Mouse (Mus musculus): ENCODE measurements around the gene Zmiz1. TPM values are rescaled to one million over a fixed set of nuclear protein-coding genes. Genes with fewer than 3 reads are reported as not detected.

Zmiz1 gene
- total RNA-seq, 2 experiments from 2014 or later: 106 to 107 TPM

- Histone ChIP-seq H3K4me3 (no peak overlapping the region), H3K27ac (no peak overlapping the region; the same call in 1 of the 2 replicates)
- intact Hi-C loops (cut with DNase I): no loop called here
- TF ChIP-seq CTCF (IDR thresholded peaks at IDR 0.05): no peak
- no peak for DNase-seq (ENCODE audit: extremely low spot score in 1 of 2, low spot score in 2 of 2)
Observed at GRCm38 (mm10) chr14:25487470-25487955, 28.5 kb downstream of the Zmiz1 start.

GRCm38 (mm10) chr14:25488097-25488613, 29.2 kb downstream of the Zmiz1 start:
- no peak for DNase-seq (ENCODE audit: extremely low spot score in 1 of 2, low spot score in 2 of 2)
- Histone ChIP-seq H3K4me3 (no peak overlapping the region), H3K27ac (0 out of 2 replicates have a peak overlapping the region, but pooled peaks have one; percentile 16)
- intact Hi-C loops (cut with DNase I): no loop called here
- TF ChIP-seq CTCF (IDR thresholded peaks at IDR 0.05): no peak

DNA sequence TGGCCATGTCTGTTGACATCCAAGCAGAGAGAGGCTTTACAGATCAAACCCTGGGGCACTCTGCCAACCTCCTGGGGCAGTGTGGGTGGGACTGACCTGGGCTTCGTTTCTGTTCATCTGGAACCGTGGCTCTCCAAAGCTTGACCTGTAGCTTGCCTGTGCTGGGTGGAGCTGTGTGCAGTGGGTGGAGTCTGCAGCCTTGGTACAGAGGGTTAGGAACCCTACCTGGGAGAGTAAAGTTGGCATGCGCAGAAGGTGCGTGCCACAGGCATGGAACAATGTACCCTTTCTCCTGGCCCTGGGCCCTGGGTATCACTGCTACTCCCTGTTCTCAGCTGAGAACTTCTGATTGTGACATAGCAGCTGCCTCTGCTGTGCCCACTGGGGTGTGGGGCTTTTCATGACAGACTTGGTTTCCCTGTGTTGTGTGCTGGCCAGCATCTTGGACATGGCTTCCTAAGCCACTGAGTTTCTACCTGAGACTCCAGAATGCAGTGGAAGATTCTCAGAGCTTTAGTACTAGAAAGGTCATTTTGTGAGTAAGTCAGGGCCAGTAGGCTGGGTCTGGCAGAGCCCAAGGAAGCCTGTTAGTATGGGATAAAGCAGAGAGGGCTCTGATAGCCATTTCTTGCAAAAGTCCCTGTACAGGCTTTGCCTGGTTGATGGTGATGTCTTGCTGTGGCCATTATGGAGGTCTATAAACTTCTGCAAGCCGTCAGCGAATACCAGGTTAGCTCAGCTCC, 30.5 kb downstream of the Zmiz1 start:
- Histone ChIP-seq H3K4me3 (no peak overlapping the region), H3K27ac (no peak overlapping the region)
- intact Hi-C loops (cut with DNase I): no loop called here
- TF ChIP-seq CTCF (IDR thresholded peaks at IDR 0.05): no peak
- DNase-seq (ENCODE audit: extremely low spot score in 1 of 2, low spot score in 2 of 2): no peak

DNA sequence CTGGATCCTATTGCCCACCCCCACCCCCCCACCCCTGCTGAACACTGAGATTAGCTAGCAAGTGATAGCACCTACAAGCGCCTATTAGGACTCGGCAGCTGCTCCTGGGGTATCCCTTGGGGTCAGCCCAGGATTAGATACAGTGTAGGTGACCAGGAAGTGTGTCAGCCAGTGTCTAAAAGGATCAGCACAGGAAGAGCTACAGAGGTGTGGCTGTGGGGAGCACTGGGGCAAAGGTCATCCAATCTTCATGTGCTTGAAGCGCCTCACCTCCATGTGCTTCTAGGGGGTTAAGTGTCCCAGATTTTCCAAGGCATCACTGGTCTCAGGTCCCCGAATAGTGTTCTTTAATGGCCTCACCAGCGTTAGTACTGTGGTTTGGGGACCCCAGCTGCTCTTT, 33.0 kb downstream of the Zmiz1 start:
- H3K4me3 ChIP-seq: no peak overlapping the region
- TF ChIP-seq CTCF (IDR thresholded peaks at IDR 0.05): no peak
- no peak for DNase-seq (ENCODE audit: extremely low spot score in 1 of 2, low spot score in 2 of 2)
- intact Hi-C loops (cut with DNase I): no loop called here
- H3K27ac ChIP-seq: no peak overlapping the region

- no peak for DNase-seq (ENCODE audit: extremely low spot score in 1 of 2, low spot score in 2 of 2)
- intact Hi-C loops (cut with DNase I): no loop called here
- Histone ChIP-seq H3K27ac (no peak overlapping the region), H3K4me3 (no peak overlapping the region)
- no peak for TF ChIP-seq CTCF (IDR thresholded peaks at IDR 0.05)
Observed at GRCm38 (mm10) chr14:25492567-25493279, 33.7 kb downstream of the Zmiz1 start.

GRCm38 (mm10) chr14:25493301-25494241, 34.6 kb downstream of the Zmiz1 start:
- Histone ChIP-seq H3K4me3 (no peak overlapping the region), H3K27ac (no peak overlapping the region)
- intact Hi-C loops (cut with DNase I): no loop called here
- no peak for DNase-seq (ENCODE audit: extremely low spot score in 1 of 2, low spot score in 2 of 2)
- TF ChIP-seq CTCF (IDR thresholded peaks at IDR 0.05): no peak

DNA sequence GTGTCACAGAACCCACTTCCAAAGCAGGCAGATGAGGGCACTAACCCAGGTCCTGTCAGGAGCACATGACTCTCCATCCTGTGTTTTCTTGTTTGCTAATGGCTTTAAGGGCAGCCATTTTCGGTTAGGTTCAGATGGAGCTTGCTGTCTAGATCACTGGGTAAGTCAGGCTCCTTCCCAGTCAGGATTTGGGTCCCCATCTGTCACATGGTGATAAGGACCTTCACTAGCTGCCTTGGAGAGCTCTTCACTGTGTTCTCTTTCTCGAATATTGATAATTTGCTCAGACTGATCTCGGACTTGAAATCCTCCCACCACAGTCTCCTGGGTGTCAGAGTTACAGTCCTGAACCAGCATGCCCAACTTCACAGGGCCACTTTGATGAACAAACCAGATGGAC, 35.8 kb downstream of the Zmiz1 start:
- intact Hi-C loops (cut with DNase I): no loop called here
- Histone ChIP-seq H3K4me3 (no peak overlapping the region), H3K27ac (no peak overlapping the region)
- no peak for TF ChIP-seq CTCF (IDR thresholded peaks at IDR 0.05)
- no peak for DNase-seq (ENCODE audit: extremely low spot score in 1 of 2, low spot score in 2 of 2)

DNA sequence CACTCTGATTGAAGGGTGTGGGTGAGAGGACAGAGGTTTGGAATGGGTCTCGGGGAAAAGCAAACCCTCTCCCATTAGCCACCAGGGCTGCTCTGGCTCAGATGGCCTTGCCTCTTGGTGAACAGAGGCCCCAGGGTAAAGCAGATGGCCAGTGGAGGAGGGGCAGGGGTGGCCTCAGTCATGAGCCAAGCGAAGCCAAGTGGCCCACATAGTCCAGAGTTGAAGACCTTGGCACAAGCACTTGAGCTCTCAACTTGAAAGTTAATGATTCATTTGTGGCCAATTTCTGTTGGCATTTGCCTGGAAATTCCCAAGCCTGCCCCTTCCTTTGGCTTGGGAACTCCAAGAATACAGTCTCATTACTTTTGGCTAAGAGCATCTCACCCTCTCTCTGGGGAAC, 37.1 kb downstream of the Zmiz1 start:
- intact Hi-C loops (cut with DNase I): no loop called here
- no peak for TF ChIP-seq CTCF (IDR thresholded peaks at IDR 0.05)
- no peak overlapping the region for H3K4me3 ChIP-seq
- no peak overlapping the region for H3K27ac ChIP-seq
- peak in 1 of 2 experiments; percentile 58 for DNase-seq (ENCODE audit: extremely low spot score in 1 of 2, low spot score in 2 of 2)

DNA sequence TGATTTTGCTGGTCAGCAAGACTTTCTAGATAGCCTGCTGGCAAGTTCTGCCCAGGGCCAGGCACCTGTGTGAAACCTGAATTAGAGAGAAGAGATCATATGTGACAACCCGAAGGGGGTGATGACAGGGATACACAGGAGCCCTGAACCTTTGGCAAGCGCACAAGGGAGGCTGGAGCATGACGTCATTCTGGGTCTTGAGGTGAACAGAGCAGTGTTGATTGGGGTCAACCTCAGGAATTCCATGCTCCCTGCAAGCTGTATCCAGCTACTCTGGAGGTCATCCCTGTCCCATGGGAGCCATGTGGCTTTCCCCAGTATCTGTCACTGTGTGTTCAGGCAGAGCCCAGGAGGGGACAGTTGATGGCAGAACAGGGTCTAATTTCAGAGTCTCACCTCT, 38.0 kb downstream of the Zmiz1 start:
- intact Hi-C loops (cut with DNase I): no loop called here
- Histone ChIP-seq H3K4me3 (no peak overlapping the region), H3K27ac (no peak overlapping the region; the same call in 1 of the 2 replicates)
- TF ChIP-seq CTCF (IDR thresholded peaks at IDR 0.05): no peak
- no peak for DNase-seq (ENCODE audit: extremely low spot score in 1 of 2, low spot score in 2 of 2)

GRCm38 (mm10) chr14:25497596-25497995, 38.6 kb downstream of the Zmiz1 start:
- Histone ChIP-seq H3K4me3 (no peak overlapping the region), H3K27ac (no peak overlapping the region; the same call in 1 of the 2 replicates)
- intact Hi-C loops (cut with DNase I): no loop called here
- no peak for DNase-seq (ENCODE audit: extremely low spot score in 1 of 2, low spot score in 2 of 2)
- no peak for TF ChIP-seq CTCF (IDR thresholded peaks at IDR 0.05)

- intact Hi-C loops (cut with DNase I): no loop called here
- Histone ChIP-seq H3K27ac (no peak overlapping the region), H3K4me3 (no peak overlapping the region)
- no peak for DNase-seq (ENCODE audit: extremely low spot score in 1 of 2, low spot score in 2 of 2)
- no peak for TF ChIP-seq CTCF (IDR thresholded peaks at IDR 0.05)
Observed at GRCm38 (mm10) chr14:25498367-25498766, 39.4 kb downstream of the Zmiz1 start.

All from left cerebral cortex, adult 2 months (tissue).